Mouse (Mus musculus): ENCODE results near the gene Tespa1. TPM values are rescaled to one million over a fixed set of nuclear protein-coding genes. Genes with fewer than 3 reads are reported as not detected.
"Not testable (repeated sequence)": the region's sequence is repeated elsewhere in the genome, so short reads cannot be mapped to it uniquely, and the experiment has no call there.

Gene Tespa1
- 30.7 and 51.7 TPM in 2 replicates for total RNA-seq (2015)
- total RNA-seq (2017): 35.8 and 50.3 TPM in 2 replicates

DNA sequence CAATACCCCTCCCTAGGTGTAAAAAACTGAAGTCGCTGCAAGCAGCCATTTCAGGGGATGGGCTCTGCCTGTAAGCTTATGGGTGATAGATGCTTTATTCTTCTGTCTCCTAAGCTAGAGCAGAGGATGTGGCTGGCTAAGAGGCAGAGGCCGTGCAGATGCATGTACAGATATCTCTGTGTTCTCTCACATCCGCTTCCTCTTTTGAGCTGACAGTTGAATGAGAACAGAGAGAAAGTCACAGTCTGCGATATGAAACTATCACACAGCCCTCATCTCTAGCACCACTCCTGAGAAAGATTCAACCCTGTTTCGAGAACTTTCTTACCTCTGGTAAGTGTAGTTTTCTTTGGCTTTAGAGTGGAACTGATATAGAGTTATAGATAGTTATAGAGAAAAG, at the start of gene Tespa1:
Tespa1 (plus strand) TSS at position 234 of the 400 bp plus-strand sequence.
- ATAC-seq (replicated peaks; ENCODE audit: poor library complexity): peak; percentile 94

DNA sequence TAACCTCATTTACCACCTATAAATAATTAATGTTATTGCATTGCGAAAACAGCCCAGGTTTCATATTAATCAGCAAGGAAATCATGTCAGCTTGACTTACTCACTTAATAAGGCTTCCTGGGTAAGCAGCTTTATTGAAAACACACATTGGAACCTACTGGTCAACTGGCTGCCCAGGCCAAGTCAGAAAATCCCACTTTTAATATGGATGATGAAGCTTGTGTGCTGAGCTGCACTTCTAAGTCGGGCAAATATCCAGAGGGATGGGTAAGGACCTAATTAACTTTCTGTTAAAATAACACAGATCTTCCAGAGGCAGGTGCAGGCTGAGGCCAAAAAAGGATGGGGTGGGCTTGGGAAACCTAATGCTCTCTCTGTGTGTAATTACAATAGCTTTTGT, 46.9 kb upstream of the Tespa1 start:
- ATAC-seq (replicated peaks; ENCODE audit: poor library complexity): no peak

DNA sequence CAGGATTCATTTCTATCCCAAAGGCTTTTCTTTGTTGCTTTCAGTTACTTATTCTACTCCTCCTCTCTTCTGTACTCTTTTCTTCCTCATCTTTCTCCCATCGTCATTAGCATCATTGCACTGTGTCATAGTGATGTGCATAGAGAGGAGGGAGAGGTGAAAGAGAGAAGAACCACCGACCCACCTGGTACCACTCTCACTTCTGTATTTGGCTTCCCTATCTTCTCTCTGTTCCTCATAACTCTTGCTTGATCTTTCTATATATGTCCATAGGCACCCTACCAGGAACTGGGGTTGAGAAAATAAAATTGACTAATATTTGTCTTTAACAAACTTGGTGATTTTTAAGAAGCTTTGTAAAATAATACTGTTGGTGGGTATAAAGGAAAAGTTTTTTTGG, 46.2 kb upstream of the Tespa1 start:
- no peak for ATAC-seq (replicated peaks; ENCODE audit: poor library complexity)

GRCm38 (mm10) chr10:130280066-130280465, 42.6 kb upstream of the Tespa1 start, which contains the start of gene Neurod4:
TSS of gene Neurod4 (minus strand) at chr10:130280240.
- peak; percentile 98 for ATAC-seq (replicated peaks; ENCODE audit: poor library complexity)

DNA sequence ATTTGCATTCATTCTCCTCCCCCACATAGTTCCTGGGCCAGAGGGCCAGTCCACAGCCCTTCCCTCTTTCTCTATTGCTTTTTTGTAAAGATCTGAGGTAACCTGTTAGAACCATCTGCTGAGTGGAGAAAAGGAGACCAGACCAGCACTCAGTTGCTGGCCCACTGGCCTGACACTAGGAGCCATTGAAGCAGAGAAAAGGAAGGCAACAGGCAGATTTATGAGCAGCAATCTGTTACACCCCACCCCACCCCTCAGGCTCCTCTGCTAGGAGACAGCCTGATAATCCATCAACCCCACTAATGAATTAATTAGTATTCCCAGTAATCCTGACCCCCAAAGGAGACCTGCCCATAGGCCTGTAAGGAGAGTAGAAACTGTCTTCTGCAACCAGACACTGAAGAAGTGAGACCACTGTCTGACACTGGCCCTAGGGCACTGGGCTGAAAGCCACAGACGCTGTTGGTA, 40.7 kb upstream of the Tespa1 start:
- no peak for ATAC-seq (replicated peaks; ENCODE audit: poor library complexity)

DNA sequence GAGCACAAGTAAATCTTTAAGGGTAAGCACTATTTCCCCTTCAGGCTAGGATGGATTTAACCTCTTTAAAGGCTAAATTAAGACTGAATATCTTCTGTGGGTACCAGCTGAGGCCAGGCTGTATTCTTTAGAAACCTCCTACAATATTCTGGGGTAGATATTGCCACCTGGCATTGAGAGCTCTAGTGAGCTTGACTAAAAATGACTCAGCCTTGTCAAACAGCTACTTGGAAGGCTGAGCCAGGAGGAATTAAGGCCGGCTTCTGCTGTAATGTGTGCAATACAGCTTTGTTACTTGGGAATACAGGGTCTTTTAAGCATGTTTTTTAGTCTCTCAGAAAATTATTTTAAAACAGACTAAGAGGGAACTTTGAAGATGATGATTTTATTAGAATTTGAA, 35.5 kb upstream of the Tespa1 start:
- ATAC-seq (replicated peaks; ENCODE audit: poor library complexity): no peak

- ATAC-seq (replicated peaks; ENCODE audit: poor library complexity): no peak
These were observed 34.7 kb upstream of the Tespa1 start for GRCm38 (mm10) chr10:130288007-130288406.

- ATAC-seq (replicated peaks; ENCODE audit: poor library complexity): no peak
These were observed 28.8 kb upstream of the Tespa1 start for GRCm38 (mm10) chr10:130293741-130294408.

- peak; percentile 91 for ATAC-seq (replicated peaks; ENCODE audit: poor library complexity)
These were observed 23.9 kb upstream of the Tespa1 start for GRCm38 (mm10) chr10:130298748-130299147.

GRCm38 (mm10) chr10:130304138-130304537, 18.5 kb upstream of the Tespa1 start:
- ATAC-seq (replicated peaks; ENCODE audit: poor library complexity): not testable (repeated sequence)

- ATAC-seq (replicated peaks; ENCODE audit: poor library complexity): peak; percentile 39
These were observed 11.0 kb upstream of the Tespa1 start for GRCm38 (mm10) chr10:130311534-130312227.

DNA sequence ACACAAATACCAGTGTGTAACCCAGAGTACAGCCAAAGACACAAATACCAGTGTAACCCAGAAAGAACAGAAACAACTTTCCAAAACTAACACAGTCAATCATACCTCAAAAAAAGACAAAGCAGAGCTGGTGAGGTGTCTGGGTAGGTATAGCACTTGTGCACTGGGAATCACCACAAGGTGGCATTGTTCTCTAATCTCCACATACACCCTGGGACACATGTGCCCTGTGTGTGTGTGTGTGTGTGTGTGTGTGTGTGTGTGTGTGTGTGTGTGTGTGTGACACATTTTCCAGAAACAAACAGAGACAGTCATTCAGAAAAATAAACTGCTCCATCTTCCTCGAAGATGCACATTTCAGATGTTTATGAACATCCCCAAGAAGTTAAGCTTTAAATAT, 9.1 kb upstream of the Tespa1 start:
- ATAC-seq (replicated peaks; ENCODE audit: poor library complexity): peak; percentile 78

- peak; percentile 59 for ATAC-seq (replicated peaks; ENCODE audit: poor library complexity)
These were observed 8.4 kb upstream of the Tespa1 start for GRCm38 (mm10) chr10:130314110-130314829.

GRCm38 (mm10) chr10:130315846-130316245, 6.8 kb upstream of the Tespa1 start:
- ATAC-seq (replicated peaks; ENCODE audit: poor library complexity): peak; percentile 52

DNA sequence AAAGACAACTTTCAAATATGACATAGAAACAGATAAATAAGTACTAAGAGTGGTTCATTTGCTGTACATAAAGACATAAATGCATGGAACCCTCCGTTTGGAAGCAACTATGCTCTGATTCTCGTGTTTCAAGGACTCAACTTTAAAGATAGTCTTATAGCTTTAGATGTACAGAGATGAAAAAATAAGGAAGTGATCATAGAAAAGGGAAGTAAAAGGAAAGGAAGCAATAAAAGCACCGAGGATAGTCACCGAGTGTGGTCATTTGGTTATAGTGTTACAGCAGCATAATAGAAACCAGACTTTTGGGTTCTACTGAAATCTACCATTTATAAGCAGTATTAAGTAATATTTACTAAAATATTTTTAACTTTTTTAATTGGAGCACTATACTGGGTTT, 4.0 kb upstream of the Tespa1 start:
- ATAC-seq (replicated peaks; ENCODE audit: poor library complexity): peak; percentile 65

GRCm38 (mm10) chr10:130320715-130321114, 2.0 kb upstream of the Tespa1 start:
- ATAC-seq (replicated peaks; ENCODE audit: poor library complexity): peak; percentile 27

DNA sequence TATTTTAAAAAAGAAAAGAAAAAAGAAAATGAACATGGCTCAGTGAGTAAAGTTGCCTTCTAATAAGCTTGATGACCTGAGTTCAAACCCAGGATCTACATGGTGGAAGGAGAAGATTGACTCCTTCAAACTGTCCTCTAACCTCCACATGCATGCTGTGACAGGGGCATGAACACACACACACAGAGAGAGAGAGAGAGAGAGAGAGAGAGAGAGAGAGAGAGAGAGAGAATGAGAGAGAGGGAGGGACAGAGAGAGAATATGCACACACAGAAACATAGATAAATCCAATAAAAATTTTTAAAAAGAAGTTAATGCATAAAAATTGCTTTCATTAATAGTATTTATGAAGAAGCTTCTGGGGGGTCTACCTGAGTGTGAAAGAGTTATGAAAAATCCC, 608 bp upstream of the Tespa1 start:
- ATAC-seq (replicated peaks; ENCODE audit: poor library complexity): no peak

DNA sequence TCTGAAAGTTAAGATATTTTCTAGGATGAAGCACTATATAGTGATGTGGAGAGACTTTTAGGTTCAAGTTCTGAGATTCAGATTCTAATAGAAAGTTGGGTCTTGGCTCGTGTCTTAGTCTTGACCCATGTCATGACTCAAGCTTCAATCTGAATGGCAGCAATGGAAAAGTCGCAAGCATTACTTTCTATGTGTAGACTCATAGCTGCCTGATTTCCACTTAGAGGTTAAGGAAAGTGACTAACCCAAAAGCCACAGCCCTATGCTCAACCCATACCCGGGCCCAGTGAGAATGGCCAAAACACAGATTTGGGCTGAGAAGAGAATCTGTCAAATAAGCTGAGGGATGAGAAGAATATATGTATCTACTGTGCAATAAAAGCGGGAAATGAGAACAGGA, 1.6 kb downstream of the Tespa1 start:
- no peak for ATAC-seq (replicated peaks; ENCODE audit: poor library complexity)

DNA sequence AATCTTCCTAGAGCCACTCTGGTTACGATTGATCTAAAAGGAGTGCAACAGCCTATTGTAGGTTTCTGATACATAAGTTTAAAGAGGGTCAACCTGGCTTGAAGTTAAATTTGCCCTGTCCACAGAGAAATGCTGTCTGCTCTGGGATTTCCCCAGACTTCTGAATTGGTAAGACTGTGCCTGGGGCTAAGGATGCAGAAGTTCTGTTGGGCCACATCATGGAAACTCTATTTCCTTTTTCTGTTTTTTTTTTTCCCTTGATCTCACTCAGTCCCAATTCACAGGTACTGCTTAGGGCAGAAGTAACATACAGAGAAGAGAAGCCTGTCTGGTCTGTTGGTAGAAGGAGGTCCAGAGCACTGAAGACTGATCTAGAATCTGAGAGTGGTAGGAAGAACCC, 8.0 kb downstream of the Tespa1 start:
- peak; percentile 81 for ATAC-seq (replicated peaks; ENCODE audit: poor library complexity)

DNA sequence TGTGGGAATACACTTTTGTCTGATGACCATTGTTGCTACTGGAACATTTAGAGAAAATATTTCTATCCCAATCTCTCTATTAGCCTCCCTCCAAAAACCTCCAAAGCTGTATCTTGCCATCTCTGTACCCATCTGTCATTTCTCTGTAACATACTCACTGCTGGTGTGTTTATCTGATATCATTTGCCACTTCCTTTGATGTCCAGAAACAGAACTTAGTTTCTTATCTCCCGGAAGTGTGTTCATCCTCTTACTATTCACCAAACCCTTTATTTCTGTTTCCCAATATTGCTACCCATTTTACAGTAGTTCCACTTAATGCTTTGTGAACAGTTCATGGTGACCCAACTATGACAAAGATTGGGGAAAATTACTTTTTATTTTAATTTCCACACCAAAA, 13.7 kb downstream of the Tespa1 start:
- ATAC-seq (replicated peaks; ENCODE audit: poor library complexity): peak; percentile 81

- ATAC-seq (replicated peaks; ENCODE audit: poor library complexity): peak; percentile 77
These were observed 14.9 kb downstream of the Tespa1 start for GRCm38 (mm10) chr10:130337581-130337980.

GRCm38 (mm10) chr10:130340050-130340449, 17.4 kb downstream of the Tespa1 start:
- not testable (repeated sequence) for ATAC-seq (replicated peaks; ENCODE audit: poor library complexity)

All from megakaryocyte progenitor cell, adult 5-6 weeks (primary cell).